Mouse (Mus musculus): Measurements from ENCODE around the gene Rpl23.

DNA sequence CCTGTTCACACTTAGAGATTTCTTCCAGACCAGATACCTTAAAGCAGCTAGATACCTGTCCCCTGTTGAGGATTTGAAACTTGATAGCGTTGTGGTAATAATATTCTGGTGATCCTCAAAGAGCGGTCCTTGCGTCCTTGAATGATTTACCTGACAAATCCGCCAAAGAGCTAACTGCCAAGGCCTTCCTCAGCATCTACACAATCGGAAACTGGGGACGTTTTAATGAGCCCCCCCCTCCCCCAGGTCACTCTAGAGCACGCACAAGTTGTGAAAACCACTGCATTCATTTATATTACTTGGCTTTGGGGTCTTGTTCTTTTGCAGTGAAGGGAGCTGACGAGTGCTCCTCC lies 15.8 kb upstream of the Rpl23 start:
- TF ChIP-seq EP300 (IDR thresholded peaks at IDR 0.05; ENCODE audit: low read depth in 1 of 2, low read length in 2 of 2) (no peak), MAZ (IDR thresholded peaks at IDR 0.05; ENCODE audit: low read depth, low read length) (no peak), SIN3A (IDR thresholded peaks at IDR 0.05; ENCODE audit: low read length) (no peak), NELFE (IDR thresholded peaks at IDR 0.05; ENCODE audit: low read depth, low read length) (no peak), POLR2A (IDR thresholded peaks at IDR 0.05; ENCODE audit: control insufficient read depth in 1 of 2, insufficient read depth in 1 of 2, low read depth in 1 of 2, low read length in 2 of 2, poor library complexity in 1 of 2) (no peak), CTCF (IDR thresholded peaks at IDR 0.05 in 2 of 3, conservative IDR thresholded peaks at IDR 0.05 in 1 of 3; ENCODE audit: control insufficient read depth in 1 of 3, insufficient read depth in 1 of 3, low read depth in 2 of 3, low read length in 3 of 3, poor library complexity in 1 of 3, severe bottlenecking in 1 of 3) (no peak), TCF12 (IDR thresholded peaks at IDR 0.05; ENCODE audit: low read depth, low read length) (no peak), RCOR1 (IDR thresholded peaks at IDR 0.05; ENCODE audit: low read depth, low read length) (no peak)

All from MEL (cell line).